Mouse (Mus musculus) stomach, postnatal 0 days (tissue): ENCODE measurements around the gene Slc10a2.

Experiments used
- CTCF ChIP-seq: IDR thresholded peaks from 2 replicates; pipeline ENCODE4 v1.5.1; 2016; ENCODE audit warnings: antibody characterized with exemption, low read depth, mild to moderate bottlenecking, moderate library complexity
- EP300 ChIP-seq: optimal IDR thresholded peaks from 2 replicates; pipeline ENCODE3; 2016; ENCODE audit warnings: antibody characterized with exemption

DNA sequence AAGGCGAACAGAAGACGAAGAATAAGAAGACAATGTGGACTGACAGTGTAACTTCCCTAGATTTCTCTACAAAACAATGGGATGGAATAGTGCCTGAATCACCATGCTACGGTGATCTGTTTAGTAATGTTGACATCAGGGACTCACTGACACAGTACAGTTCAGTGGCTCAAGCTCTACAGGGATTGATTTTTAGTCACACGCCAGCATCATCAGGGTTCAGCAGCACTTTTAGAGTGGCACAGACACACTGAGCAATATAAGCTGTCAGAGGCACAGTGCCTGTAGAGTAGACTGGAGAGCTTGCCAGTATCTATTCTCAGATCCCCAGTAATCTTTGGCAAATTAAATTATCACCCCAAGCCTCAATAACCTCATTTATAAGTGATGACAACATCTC, 9.8 kb downstream of the Slc10a2 start:
- TF ChIP-seq EP300 (no peak), CTCF (no peak)
